Mouse (Mus musculus) stomach, postnatal 0 days (tissue): Measurements from ENCODE around the gene C130050O18Rik. TPM values are rescaled to one million over a fixed set of nuclear protein-coding genes. Genes with fewer than 3 reads are reported as not detected.

Experiments used
- ATAC-seq: fragments of 200-750 bp; cut with Nextera tagmentation; 2 replicates; pipeline ENCODE4 v1.8.0; 2017; ENCODE audit not compliant: low FRiP score, low TSS enrichment
- DNase-seq: peaks from one replicate; pipeline ENCODE4 v3.0.0-alpha.2; 2016; ENCODE audit warnings: low spot score
- H3K27ac ChIP-seq: fragments of 300-500 bp; sonication (generic); replicated peaks from 2 replicates; pipeline ENCODE4 v1.5.1; 2014; ENCODE audit warnings: mild to moderate bottlenecking, control low read depth
- H3K27me3 ChIP-seq: fragments of 300-500 bp; sonication (generic); 2 replicates; pipeline ENCODE4 v1.6.1; 2014; ENCODE audit warnings: low read length; ENCODE audit not compliant: control insufficient read depth, insufficient read depth
- H3K36me3 ChIP-seq: fragments of 300-500 bp; sonication (generic); 2 replicates; pipeline ENCODE4 v1.6.1; 2014; ENCODE audit warnings: low read length, mixed read lengths; ENCODE audit not compliant: control insufficient read depth, insufficient read depth
- H3K4me1 ChIP-seq: fragments of 300-500 bp; sonication (generic); replicated peaks from 2 replicates; pipeline ENCODE4 v1.6.1; 2014; ENCODE audit warnings: antibody characterized with exemption; ENCODE audit not compliant: control insufficient read depth, insufficient read depth
- H3K4me2 ChIP-seq: fragments of 300-500 bp; sonication (generic); replicated peaks from 2 replicates; pipeline ENCODE4 v1.6.1; 2014; ENCODE audit warnings: low read depth, mild to moderate bottlenecking, control low read depth, moderate library complexity
- H3K4me3 ChIP-seq: fragments of 300-500 bp; sonication (generic); 2 replicates; pipeline ENCODE4 v1.5.1; 2014; ENCODE audit warnings: low read depth, low read length, control low read depth
- H3K9ac ChIP-seq: fragments of 300-500 bp; sonication (generic); 2 replicates; pipeline ENCODE4 v1.6.1; 2014; ENCODE audit warnings: mild to moderate bottlenecking, low read length, control low read depth, mixed read lengths
- H3K9me3 ChIP-seq: fragments of 300-500 bp; sonication (generic); 2 replicates; pipeline ENCODE4 v1.6.1; 2016; ENCODE audit warnings: low read length; ENCODE audit not compliant: control insufficient read depth
- CTCF ChIP-seq: IDR thresholded peaks from 2 replicates; pipeline ENCODE4 v1.5.1; 2016; ENCODE audit warnings: antibody characterized with exemption, low read depth, mild to moderate bottlenecking, moderate library complexity
- EP300 ChIP-seq: optimal IDR thresholded peaks from 2 replicates; pipeline ENCODE3; 2016; ENCODE audit warnings: antibody characterized with exemption
- WGBS: fragments of 180-500 bp; shearing (Covaris S2); extraction: QIAGEN DNeasy Blood & Tissue Kit; methylation state at CpG from one replicate; pipeline ENCODE4 v1.1.7; 2014; 5-methylcytosine and 5-hydroxymethylcytosine counted together
- polyA plus RNA-seq: library from polyadenylated mRNA; unstranded; fragments of >200 nt; fragmentation: Nextera tagmentation; extraction: Ambion mirVana; gene quantifications from 2 replicates; pipeline ENCODE4 v1.2.1, GENCODE M21; 2015

C130050O18Rik gene
- polyA plus RNA-seq, 1 experiment from 2014 or later = 0.46 TPM

- WGBS = 34% methylated on average over 5 of the region's 5 CpGs
- ATAC-seq (peak; percentile 7), DNase-seq (no peak)
- Histone ChIP-seq H3K36me3 (no peaks in the 10 kb centered on the region), H3K4me3 (no peak overlapping the region), H3K4me2 (no peak overlapping the region), H3K27me3 (no peaks in the 10 kb centered on the region), H3K9ac (no peak overlapping the region), H3K4me1 (no peaks in the 10 kb centered on the region; the same call in 1 of the 2 replicates), H3K9me3 (no peaks in the 10 kb centered on the region), H3K27ac (peak overlapping the region; percentile 53; the same call in 1 of the 2 replicates)
- no peak for TF ChIP-seq CTCF
- no peak for TF ChIP-seq EP300
These were observed 40.0 kb upstream of the C130050O18Rik start for GRCm38 (mm10) chr5:139364911-139365571.

- Histone ChIP-seq H3K27me3 (no peaks in the 10 kb centered on the region), H3K4me2 (no peak overlapping the region), H3K4me3 (no peak overlapping the region), H3K27ac (no peak overlapping the region), H3K4me1 (no peaks in the 10 kb centered on the region; the same call in 1 of the 2 replicates), H3K36me3 (no peaks in the 10 kb centered on the region), H3K9ac (no peak overlapping the region), H3K9me3 (no peaks in the 10 kb centered on the region)
- no peak for TF ChIP-seq EP300
- ATAC-seq (no peak), DNase-seq (no peak)
- WGBS = 63% methylated on average over 1 of the region's 1 CpGs
These were observed 39.3 kb upstream of the C130050O18Rik start for GRCm38 (mm10) chr5:139365827-139366226.

GRCm38 (mm10) chr5:139366484-139366883 is 38.6 kb upstream of the C130050O18Rik start:
- Histone ChIP-seq H3K9me3 (no peaks in the 10 kb centered on the region), H3K9ac (no peak overlapping the region), H3K36me3 (no peaks in the 10 kb centered on the region), H3K4me1 (peaks cover 2% of the 10 kb centered on the region), H3K4me3 (no peak overlapping the region), H3K27me3 (no peaks in the 10 kb centered on the region), H3K4me2 (no peak overlapping the region), H3K27ac (no peak overlapping the region)
- TF ChIP-seq CTCF = no peak
- no peak for TF ChIP-seq EP300
- 77% methylated on average over 11 of the region's 11 CpGs for WGBS
- DNase-seq (no peak), ATAC-seq (no peak)

- peaks cover 3% of the 10 kb centered on the region for H3K4me1 ChIP-seq
- no peak overlapping the region for H3K27ac ChIP-seq
- H3K36me3 ChIP-seq = no peaks in the 10 kb centered on the region
- H3K27me3 ChIP-seq = no peaks in the 10 kb centered on the region
- no peak overlapping the region for H3K4me2 ChIP-seq
- DNase-seq (no peak), ATAC-seq (no peak)
- H3K4me3 ChIP-seq = no peak overlapping the region
- 72% methylated on average over 4 of the region's 4 CpGs for WGBS
- H3K9ac ChIP-seq = no peak overlapping the region
- no peaks in the 10 kb centered on the region for H3K9me3 ChIP-seq
- TF ChIP-seq CTCF (no peak), EP300 (no peak)
These were observed 37.1 kb upstream of the C130050O18Rik start for GRCm38 (mm10) chr5:139367884-139368458.

GRCm38 (mm10) chr5:139368638-139369320 is 36.3 kb upstream of the C130050O18Rik start:
- Histone ChIP-seq H3K4me3 (no peak overlapping the region), H3K27ac (no peak overlapping the region), H3K9me3 (no peaks in the 10 kb centered on the region), H3K27me3 (no peaks in the 10 kb centered on the region), H3K4me1 (peaks cover 3% of the 10 kb centered on the region), H3K4me2 (no peak overlapping the region), H3K36me3 (no peaks in the 10 kb centered on the region), H3K9ac (no peak overlapping the region)
- DNase-seq = no peak
- no peak for TF ChIP-seq EP300
- TF ChIP-seq CTCF = no peak
- ATAC-seq = no peak
- WGBS = 82% methylated on average over 11 of the region's 11 CpGs

- Histone ChIP-seq H3K4me1 (peaks cover 3% of the 10 kb centered on the region), H3K27me3 (no peaks in the 10 kb centered on the region), H3K4me3 (no peak overlapping the region), H3K9ac (no peak overlapping the region), H3K36me3 (no peaks in the 10 kb centered on the region), H3K27ac (no peak overlapping the region), H3K4me2 (no peak overlapping the region), H3K9me3 (no peaks in the 10 kb centered on the region)
- ATAC-seq (no peak), DNase-seq (no peak)
- WGBS = 91% methylated on average over 6 of the region's 6 CpGs
- TF ChIP-seq CTCF (no peak), EP300 (no peak)
These were observed 34.7 kb upstream of the C130050O18Rik start for GRCm38 (mm10) chr5:139370336-139370735.
